Mouse (Mus musculus) hindbrain, embryonic 11.5 days (tissue): ENCODE data around the gene Cox14. TPM values are rescaled to one million over a fixed set of nuclear protein-coding genes. Genes with fewer than 3 reads are reported as not detected.

Experiments
- ATAC-seq: fragments of 200-750 bp; cut with Nextera tagmentation; 2 replicates; pipeline ENCODE4 v1.8.0; 2017; ENCODE audit warnings: mild to moderate bottlenecking, moderate TSS enrichment, moderate library complexity; ENCODE audit not compliant: low FRiP score
- DNase-seq: peaks from one replicate; pipeline ENCODE4 v3.0.0-alpha.2; 2015; ENCODE audit warnings: low spot score
- H3K27ac ChIP-seq: fragments of 300-500 bp; sonication (generic); 2 replicates; pipeline ENCODE4 v1.5.1; 2014; ENCODE audit warnings: mild to moderate bottlenecking, low read depth, low read length
- H3K27me3 ChIP-seq: fragments of 300-500 bp; sonication (generic); 2 replicates; pipeline ENCODE4 v1.6.1; 2014; ENCODE audit warnings: mild to moderate bottlenecking, low read length, moderate library complexity, mixed read lengths; ENCODE audit not compliant: control insufficient read depth, insufficient read depth
- H3K36me3 ChIP-seq: fragments of 300-500 bp; sonication (generic); 2 replicates; pipeline ENCODE4 v1.6.1; 2014; ENCODE audit warnings: mild to moderate bottlenecking, low read length, moderate library complexity, mixed read lengths; ENCODE audit not compliant: control insufficient read depth, insufficient read depth
- H3K4me1 ChIP-seq: fragments of 300-500 bp; sonication (generic); replicated peaks from 2 replicates; pipeline ENCODE4 v1.6.1; 2014; ENCODE audit warnings: low read length, mixed read lengths; ENCODE audit not compliant: control insufficient read depth, insufficient read depth
- H3K4me2 ChIP-seq: fragments of 300-500 bp; sonication (generic); replicated peaks from 2 replicates; pipeline ENCODE4 v1.6.1; 2014; ENCODE audit warnings: mild to moderate bottlenecking, low read depth, low read length
- H3K4me3 ChIP-seq: fragments of 300-500 bp; sonication (generic); 2 replicates; pipeline ENCODE4 v1.5.1; 2014; ENCODE audit warnings: low read depth, low read length
- H3K9ac ChIP-seq: fragments of 300-500 bp; sonication (generic); 2 replicates; pipeline ENCODE4 v1.6.1; 2014; ENCODE audit warnings: low read depth, low read length
- H3K9me3 ChIP-seq: fragments of 300-500 bp; sonication (generic); 2 replicates; pipeline ENCODE4 v1.6.1; 2016; ENCODE audit warnings: low read length; ENCODE audit not compliant: control insufficient read depth
- WGBS: fragments of 180-500 bp; shearing (Covaris S2); extraction: QIAGEN DNeasy Blood & Tissue Kit; methylation state at CpG from one replicate; pipeline ENCODE4 v1.1.7; 2014; 5-methylcytosine and 5-hydroxymethylcytosine counted together
- polyA plus RNA-seq: library from polyadenylated mRNA; unstranded; fragments of >200 nt; fragmentation: Nextera tagmentation; extraction: Ambion mirVana; gene quantifications from 2 replicates; pipeline ENCODE4 v1.2.1, GENCODE M21; 2014

Cox14 gene
- polyA plus RNA-seq, 1 experiment from 2014 or later, result 148 TPM

- ATAC-seq (no peak), DNase-seq (no peak)
- Histone ChIP-seq H3K4me1 (peaks cover 18% of the 10 kb centered on the region), H3K27ac (peak overlapping the region; percentile 97), H3K36me3 (peaks cover 14% of the 10 kb centered on the region), H3K9me3 (no peaks in the 10 kb centered on the region), H3K4me3 (peak overlapping the region; percentile 89), H3K27me3 (no peaks in the 10 kb centered on the region), H3K9ac (peak overlapping the region; percentile 98), H3K4me2 (peak overlapping the region; percentile 87)
- WGBS, result 78% methylated on average over 5 of the region's 5 CpGs
Measured at GRCm38 (mm10) chr15:99703676-99704040, 21.8 kb upstream of the Cox14 start.

DNA sequence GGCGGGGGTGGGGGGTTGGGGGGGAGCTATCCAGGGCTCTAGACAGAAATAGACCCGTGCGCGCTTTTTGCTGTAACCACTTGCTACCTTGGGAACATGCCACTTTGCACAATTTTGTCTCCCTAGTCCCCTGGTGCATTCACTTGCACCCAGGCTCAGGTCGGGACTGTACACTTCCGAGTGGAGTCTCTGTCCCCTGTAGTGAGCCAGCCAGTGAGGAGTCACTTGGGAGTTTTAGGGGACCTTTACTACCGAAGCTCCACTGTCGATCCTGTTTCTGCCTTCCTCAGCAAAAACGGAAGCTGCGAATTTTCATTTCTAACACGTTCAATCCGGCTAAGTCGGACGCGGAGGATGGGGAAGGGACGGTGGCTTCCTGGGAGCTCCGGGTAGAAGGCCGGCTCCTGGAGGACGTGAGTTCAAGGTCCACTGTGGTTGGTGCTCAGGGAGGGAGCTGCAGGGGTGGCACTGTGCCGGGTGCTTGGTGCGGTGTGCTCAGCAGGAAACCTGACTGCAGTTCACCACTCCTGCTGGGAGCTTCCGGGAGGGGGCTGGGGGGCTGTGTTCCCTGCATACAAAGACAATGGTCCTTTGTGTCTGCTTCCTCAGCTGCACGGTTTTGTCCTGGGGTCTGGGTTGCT is 21.3 kb upstream of the Cox14 start:
- no peak for ATAC-seq
- Histone ChIP-seq H3K4me2 (peak overlapping the region; percentile 87), H3K4me3 (peak overlapping the region; percentile 89), H3K9me3 (no peaks in the 10 kb centered on the region), H3K9ac (peak overlapping the region; percentile 70), H3K36me3 (peaks cover 19% of the 10 kb centered on the region), H3K27me3 (no peaks in the 10 kb centered on the region), H3K4me1 (peaks cover 18% of the 10 kb centered on the region), H3K27ac (peak overlapping the region; percentile 97)
- no peak for DNase-seq
- 26% methylated on average over 23 of the region's 23 CpGs for WGBS

- no peaks in the 10 kb centered on the region for H3K27me3 ChIP-seq
- peak overlapping the region; percentile 87 for H3K4me2 ChIP-seq
- WGBS, result 33% methylated on average over 7 of the region's 7 CpGs
- H3K36me3 ChIP-seq, result peaks cover 20% of the 10 kb centered on the region
- H3K4me3 ChIP-seq, result peak overlapping the region; percentile 89
- H3K4me1 ChIP-seq, result peaks cover 18% of the 10 kb centered on the region
- H3K27ac ChIP-seq, result peak overlapping the region; percentile 97
- no peaks in the 10 kb centered on the region for H3K9me3 ChIP-seq
- DNase-seq, result no peak
- ATAC-seq, result no peak
- peak overlapping the region; percentile 70 for H3K9ac ChIP-seq
Measured at GRCm38 (mm10) chr15:99704881-99705280, 20.5 kb upstream of the Cox14 start.

DNA sequence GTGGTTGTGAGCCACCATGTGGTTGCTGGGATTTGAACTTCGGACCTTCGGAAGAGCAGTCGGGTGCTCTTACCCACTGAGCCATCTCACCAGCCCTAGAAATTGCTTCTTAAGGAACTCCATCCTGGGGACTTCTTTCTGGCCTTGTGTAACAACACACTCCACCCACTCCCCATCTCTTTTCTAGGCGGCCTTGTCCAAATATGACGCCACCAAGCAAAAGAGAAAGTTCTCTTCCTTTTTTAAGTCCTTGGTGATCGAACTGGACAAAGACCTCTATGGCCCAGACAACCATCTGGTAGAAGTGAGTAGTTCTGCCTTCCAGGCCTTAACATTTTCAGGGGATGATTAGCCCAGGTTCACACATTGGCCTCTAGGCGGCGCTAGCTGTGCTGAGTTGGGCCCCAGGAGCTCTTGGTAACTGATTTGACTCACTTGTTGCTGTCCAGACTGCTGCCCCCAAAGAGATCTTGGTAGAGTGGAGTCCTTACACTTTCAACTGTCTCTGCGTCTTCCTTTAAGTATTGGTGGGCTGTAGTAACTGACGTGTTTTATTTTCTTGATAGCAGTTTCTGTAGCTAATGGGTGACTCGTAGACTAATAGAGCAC is 19.9 kb upstream of the Cox14 start, which contains the start of gene Gm17349:
Gm17349 (minus strand) TSS at position 51 of the 609 bp plus-strand sequence.
- DNase-seq, result peak; percentile 82
- Histone ChIP-seq H3K9ac (peak within 1 kb of the TSS; percentile 70), H3K4me1 (peaks cover 18% of the 10 kb centered on the region), H3K4me3 (peak within 1 kb of the TSS; percentile 89), H3K27me3 (no peaks in the 10 kb centered on the region), H3K4me2 (peak within 1 kb of the TSS; percentile 87), H3K27ac (peak within 1 kb of the TSS; percentile 97), H3K9me3 (no peaks in the 10 kb centered on the region), H3K36me3 (peaks cover 24% of the 10 kb centered on the region)
- 66% methylated on average over 9 of the region's 11 CpGs for WGBS
- ATAC-seq, result no peak

GRCm38 (mm10) chr15:99708176-99708575 is 17.2 kb upstream of the Cox14 start:
- Histone ChIP-seq H3K4me3 (no peak overlapping the region), H3K27ac (no peak overlapping the region), H3K4me2 (no peak overlapping the region), H3K9ac (no peak overlapping the region), H3K36me3 (peaks cover 40% of the 10 kb centered on the region), H3K9me3 (no peaks in the 10 kb centered on the region), H3K4me1 (peaks cover 13% of the 10 kb centered on the region), H3K27me3 (no peaks in the 10 kb centered on the region)
- 96% methylated on average over 13 of the region's 13 CpGs for WGBS
- ATAC-seq (no peak), DNase-seq (no peak)

DNA sequence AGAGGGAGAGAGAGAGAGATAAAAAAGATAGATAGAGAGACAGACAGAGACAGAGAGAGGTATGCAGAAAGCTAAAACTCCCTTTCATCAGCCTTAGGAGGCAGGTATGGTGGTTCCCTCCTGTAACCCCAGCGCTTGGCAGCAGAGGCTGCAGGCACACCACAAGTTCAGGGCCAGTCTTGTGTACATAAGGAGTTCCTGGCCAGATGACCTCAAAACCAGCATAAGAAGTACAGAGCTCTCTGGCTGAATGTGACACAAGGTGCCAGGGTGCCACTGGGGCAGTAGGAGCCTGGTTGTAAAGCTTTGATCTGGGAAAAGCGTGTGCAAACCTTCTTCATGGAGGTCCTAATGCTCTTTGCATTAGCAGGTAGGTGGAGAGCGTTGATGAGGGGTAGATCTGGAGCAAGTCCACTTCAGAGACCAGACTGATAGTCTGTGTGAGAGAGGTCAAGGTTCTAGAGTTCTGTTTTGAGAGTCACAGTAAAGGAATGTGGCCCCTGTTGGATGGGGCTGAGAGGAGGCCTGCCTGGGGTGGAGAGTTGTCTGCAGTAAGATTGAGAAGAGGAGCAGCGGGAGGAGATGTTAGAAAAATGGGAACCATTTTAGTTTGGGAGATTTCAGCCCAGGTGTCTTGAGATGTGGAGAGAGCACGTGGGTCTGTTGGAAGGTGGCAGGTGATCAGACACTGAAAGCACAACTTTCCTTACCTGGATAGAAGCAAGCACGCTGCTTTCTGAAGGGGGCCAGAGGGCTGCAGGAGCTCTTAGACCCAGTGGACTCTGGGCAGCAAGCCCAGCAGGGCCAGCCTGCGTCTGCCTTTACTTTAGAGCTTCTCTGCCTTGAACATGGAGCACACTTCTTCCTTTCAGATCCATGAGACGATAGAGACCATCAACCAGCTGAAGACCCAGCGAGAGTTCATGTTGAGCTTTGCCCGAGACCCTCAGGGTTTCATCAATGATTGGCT is 14.9 kb upstream of the Cox14 start:
- 89% methylated on average over 10 of the region's 10 CpGs for WGBS
- Histone ChIP-seq H3K36me3 (peaks cover 42% of the 10 kb centered on the region), H3K27ac (no peak overlapping the region), H3K4me3 (no peak overlapping the region), H3K9me3 (no peaks in the 10 kb centered on the region), H3K4me2 (no peak overlapping the region), H3K27me3 (no peaks in the 10 kb centered on the region), H3K9ac (no peak overlapping the region), H3K4me1 (no peaks in the 10 kb centered on the region)
- no peak for DNase-seq
- no peak for ATAC-seq

DNA sequence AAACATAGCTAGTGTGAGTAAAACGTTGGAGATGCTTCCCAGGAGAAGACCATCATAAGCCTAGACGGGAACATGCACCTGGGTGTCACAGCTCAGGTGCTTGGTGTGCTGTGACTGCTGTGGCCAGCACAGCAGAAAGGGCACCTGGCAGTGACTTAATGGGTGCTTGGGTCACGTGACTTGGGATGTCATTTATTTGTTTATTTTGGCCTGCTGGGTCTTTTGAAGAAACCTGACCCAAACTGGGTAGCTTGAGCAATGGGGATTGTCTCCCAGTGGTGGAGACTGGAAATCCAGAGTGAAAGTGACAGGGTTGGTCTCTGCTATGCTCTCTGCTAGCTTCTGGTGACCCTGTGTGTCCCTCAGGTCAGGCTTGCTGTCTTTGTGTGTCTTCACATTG is 13.9 kb upstream of the Cox14 start:
- no peak overlapping the region for H3K4me2 ChIP-seq
- no peaks in the 10 kb centered on the region for H3K4me1 ChIP-seq
- ATAC-seq (no peak), DNase-seq (no peak)
- no peaks in the 10 kb centered on the region for H3K27me3 ChIP-seq
- H3K4me3 ChIP-seq, result no peak overlapping the region
- H3K27ac ChIP-seq, result no peak overlapping the region
- 86% methylated on average over 3 of the region's 3 CpGs for WGBS
- no peaks in the 10 kb centered on the region for H3K9me3 ChIP-seq
- H3K9ac ChIP-seq, result no peak overlapping the region
- peaks cover 42% of the 10 kb centered on the region for H3K36me3 ChIP-seq

GRCm38 (mm10) chr15:99712666-99713559 is 12.5 kb upstream of the Cox14 start:
- Histone ChIP-seq H3K9ac (no peak overlapping the region), H3K27ac (peak overlapping the region; percentile 59), H3K27me3 (no peaks in the 10 kb centered on the region), H3K9me3 (no peaks in the 10 kb centered on the region), H3K4me2 (no peak overlapping the region), H3K4me3 (no peak overlapping the region), H3K4me1 (no peaks in the 10 kb centered on the region), H3K36me3 (peaks cover 34% of the 10 kb centered on the region)
- 68% methylated on average over 13 of the region's 13 CpGs for WGBS
- 0 out of 2 replicates have a peak, but pooled peaks have one; percentile 13 for ATAC-seq
- no peak for DNase-seq
